Mouse (Mus musculus) stomach, postnatal 0 days (tissue): ENCODE data around the gene Podn. TPM values are rescaled to one million over a fixed set of nuclear protein-coding genes. Genes with fewer than 3 reads are reported as not detected.

Experiments
- ATAC-seq: fragments of 200-750 bp; cut with Nextera tagmentation; 2 replicates; pipeline ENCODE4 v1.8.0; 2017; ENCODE audit not compliant: low FRiP score, low TSS enrichment
- DNase-seq: peaks from one replicate; pipeline ENCODE4 v3.0.0-alpha.2; 2016; ENCODE audit warnings: low spot score
- H3K27ac ChIP-seq: fragments of 300-500 bp; sonication (generic); replicated peaks from 2 replicates; pipeline ENCODE4 v1.5.1; 2014; ENCODE audit warnings: mild to moderate bottlenecking, control low read depth
- H3K27me3 ChIP-seq: fragments of 300-500 bp; sonication (generic); 2 replicates; pipeline ENCODE4 v1.6.1; 2014; ENCODE audit warnings: low read length; ENCODE audit not compliant: control insufficient read depth, insufficient read depth
- H3K36me3 ChIP-seq: fragments of 300-500 bp; sonication (generic); 2 replicates; pipeline ENCODE4 v1.6.1; 2014; ENCODE audit warnings: low read length, mixed read lengths; ENCODE audit not compliant: control insufficient read depth, insufficient read depth
- H3K4me1 ChIP-seq: fragments of 300-500 bp; sonication (generic); replicated peaks from 2 replicates; pipeline ENCODE4 v1.6.1; 2014; ENCODE audit warnings: antibody characterized with exemption; ENCODE audit not compliant: control insufficient read depth, insufficient read depth
- H3K4me2 ChIP-seq: fragments of 300-500 bp; sonication (generic); replicated peaks from 2 replicates; pipeline ENCODE4 v1.6.1; 2014; ENCODE audit warnings: low read depth, mild to moderate bottlenecking, control low read depth, moderate library complexity
- H3K4me3 ChIP-seq: fragments of 300-500 bp; sonication (generic); 2 replicates; pipeline ENCODE4 v1.5.1; 2014; ENCODE audit warnings: low read depth, low read length, control low read depth
- H3K9ac ChIP-seq: fragments of 300-500 bp; sonication (generic); 2 replicates; pipeline ENCODE4 v1.6.1; 2014; ENCODE audit warnings: mild to moderate bottlenecking, low read length, control low read depth, mixed read lengths
- H3K9me3 ChIP-seq: fragments of 300-500 bp; sonication (generic); 2 replicates; pipeline ENCODE4 v1.6.1; 2016; ENCODE audit warnings: low read length; ENCODE audit not compliant: control insufficient read depth
- CTCF ChIP-seq: IDR thresholded peaks from 2 replicates; pipeline ENCODE4 v1.5.1; 2016; ENCODE audit warnings: antibody characterized with exemption, low read depth, mild to moderate bottlenecking, moderate library complexity
- EP300 ChIP-seq: optimal IDR thresholded peaks from 2 replicates; pipeline ENCODE3; 2016; ENCODE audit warnings: antibody characterized with exemption
- WGBS: fragments of 180-500 bp; shearing (Covaris S2); extraction: QIAGEN DNeasy Blood & Tissue Kit; methylation state at CpG from one replicate; pipeline ENCODE4 v1.1.7; 2014; 5-methylcytosine and 5-hydroxymethylcytosine counted together
- microRNA-seq: library from miRNA; unstranded; fragments of <30 nt; microRNA quantifications from one replicate; pipeline ENCODE4, GENCODE M21; 2016
- polyA plus RNA-seq: library from polyadenylated mRNA; unstranded; fragments of >200 nt; fragmentation: Nextera tagmentation; extraction: Ambion mirVana; gene quantifications from 2 replicates; pipeline ENCODE4 v1.2.1, GENCODE M21; 2015

Gene Podn
- polyA plus RNA-seq, 1 experiment from 2014 or later: 2.0 TPM

- DNase-seq (no peak), ATAC-seq (no peak)
- Histone ChIP-seq H3K27me3 (no peaks in the 10 kb centered on the region), H3K9me3 (no peaks in the 10 kb centered on the region), H3K36me3 (no peaks in the 10 kb centered on the region), H3K27ac (no peak overlapping the region), H3K4me1 (no peaks in the 10 kb centered on the region), H3K9ac (no peak overlapping the region), H3K4me3 (no peak overlapping the region), H3K4me2 (no peak overlapping the region)
- TF ChIP-seq EP300 (no peak), CTCF (no peak)
Observed at GRCm38 (mm10) chr4:107969781-107970180, 126.5 kb downstream of the Podn start.

- TF ChIP-seq EP300 (no peak), CTCF (no peak)
- Histone ChIP-seq H3K36me3 (no peaks in the 10 kb centered on the region), H3K9ac (no peak within 1 kb of the TSS), H3K4me2 (no peak within 1 kb of the TSS), H3K4me1 (no peaks in the 10 kb centered on the region), H3K27ac (no peak within 1 kb of the TSS), H3K4me3 (no peak within 1 kb of the TSS), H3K9me3 (no peaks in the 10 kb centered on the region), H3K27me3 (no peaks in the 10 kb centered on the region)
- WGBS: 72% methylated on average over 16 of the region's 16 CpGs
- DNase-seq: no peak
- no peak for ATAC-seq
Observed at GRCm38 (mm10) chr4:107967966-107968682, 128.1 kb downstream of the Podn start, which contains the start of gene Slc1a7. TSS of gene Slc1a7 (plus strand) at chr4:107968332.

GRCm38 (mm10) chr4:107966416-107967109 is 129.7 kb downstream of the Podn start:
- Histone ChIP-seq H3K4me2 (no peak overlapping the region), H3K9me3 (no peaks in the 10 kb centered on the region), H3K27me3 (no peaks in the 10 kb centered on the region), H3K36me3 (no peaks in the 10 kb centered on the region), H3K9ac (no peak overlapping the region), H3K27ac (no peak overlapping the region), H3K4me1 (no peaks in the 10 kb centered on the region), H3K4me3 (no peak overlapping the region)
- ATAC-seq: no peak
- WGBS: 48% methylated on average over 5 of the region's 5 CpGs
- TF ChIP-seq CTCF (no peak), EP300 (no peak)
- no peak for DNase-seq

Small RNA genes lying within 50 kb of the gene (microRNA-seq; reads per million reads assigned to microRNA genes)
- gene Mir6397: not detected

Other genes starting within 250 kb of the Podn start
- 126 and 145 TPM in 2 replicates for gene Magoh, start 216.7 kb downstream of the Podn start, polyA plus RNA-seq
- 99.3 and 101 TPM in 2 replicates for gene 0610037L13Rik, start 206.6 kb downstream of the Podn start, polyA plus RNA-seq
- 78.4 and 81.2 TPM in 2 replicates for gene Cpt2, start 172.8 kb downstream of the Podn start, polyA plus RNA-seq
- 0.07 and 0.10 TPM in 2 replicates for gene Slc1a7, start 128.1 kb downstream of the Podn start, polyA plus RNA-seq
- gene Scp2, start 48.6 kb upstream of the Podn start, polyA plus RNA-seq: 320 and 329 TPM in 2 replicates
- gene Echdc2, start 69.0 kb upstream of the Podn start, polyA plus RNA-seq: 22.1 and 23.4 TPM in 2 replicates
- gene Zyg11a, start 121.6 kb upstream of the Podn start, polyA plus RNA-seq: 0.04 and 0.11 TPM in 2 replicates
- gene Zyg11b, start 204.7 kb upstream of the Podn start, polyA plus RNA-seq: 4.3 and 4.7 TPM in 2 replicates
- gene Coa7, start 231.7 kb upstream of the Podn start, polyA plus RNA-seq: 59.3 and 62.3 TPM in 2 replicates